Mouse (Mus musculus): ENCODE measurements around the gene Cbx4.
A peak's percentile ranks its signal among the peaks of the same experiment; 100 is the strongest.

Cbx4 gene

DNA sequence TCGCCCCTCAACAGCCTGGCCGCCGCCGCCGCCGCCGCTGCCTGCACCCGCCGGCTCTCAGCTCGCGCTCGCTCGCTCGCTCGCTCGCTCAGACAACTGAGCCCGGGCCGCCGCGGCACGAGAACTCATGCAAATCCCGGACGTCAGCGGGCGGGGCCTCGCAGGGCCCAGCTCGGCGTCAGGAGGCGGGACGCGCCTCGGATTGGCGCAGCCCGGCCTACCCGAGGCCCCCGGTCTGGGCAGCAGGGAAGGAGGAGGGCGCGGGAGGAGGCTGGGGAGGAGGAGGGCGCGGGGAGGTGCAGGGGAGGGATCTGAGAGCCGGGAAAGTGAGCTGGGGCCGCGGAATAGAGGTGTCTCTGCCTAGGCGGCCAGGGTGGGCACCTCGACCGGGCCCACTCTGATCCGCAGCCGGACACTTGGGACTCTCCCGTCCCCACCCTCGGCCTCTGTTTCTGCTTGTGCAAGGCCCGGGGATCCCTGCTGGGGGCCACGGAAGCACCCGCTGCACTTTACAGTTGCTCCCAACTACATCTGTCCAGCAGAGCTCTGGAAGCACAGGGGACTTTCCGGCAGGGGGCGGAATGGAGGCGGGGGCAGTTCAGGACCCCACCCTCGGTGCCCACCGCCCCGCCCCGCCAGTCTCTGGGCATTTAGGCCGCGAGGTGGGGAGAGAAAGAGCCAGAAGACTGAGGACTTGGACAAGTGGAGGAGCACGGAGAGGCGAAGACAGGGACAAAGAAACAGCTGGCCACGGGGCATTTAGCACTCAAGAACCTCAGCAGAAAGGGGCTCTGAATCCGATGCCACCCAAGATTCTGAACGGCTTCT is at the start of gene Cbx4:
Cbx4 (minus strand) TSS at position 78 of the 828 bp plus-strand sequence.
- DNase-seq (ENCODE audit: low read depth) = peak; percentile 94

DNA sequence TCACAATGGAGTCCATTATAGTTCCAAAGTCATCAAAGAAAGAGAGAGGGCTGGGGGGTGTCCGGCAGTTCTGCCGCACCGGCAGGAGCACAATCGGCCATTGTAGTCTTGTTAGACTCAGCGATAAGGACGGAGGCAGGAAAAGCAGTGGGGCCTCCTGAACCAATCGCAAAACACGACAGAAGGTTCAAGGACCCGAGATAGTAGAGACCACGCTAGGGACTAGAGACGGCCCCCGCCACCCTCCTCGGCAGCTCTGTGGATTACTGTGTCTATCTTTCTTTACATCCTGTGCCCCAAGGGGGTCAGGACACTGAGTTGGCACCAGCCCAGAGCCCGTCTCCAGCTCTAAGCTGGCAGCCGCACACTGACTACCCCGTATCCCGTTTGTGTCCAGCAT is 48.6 kb upstream of the Cbx4 start:
- DNase-seq (ENCODE audit: low read depth) = peak; percentile 61

DNA sequence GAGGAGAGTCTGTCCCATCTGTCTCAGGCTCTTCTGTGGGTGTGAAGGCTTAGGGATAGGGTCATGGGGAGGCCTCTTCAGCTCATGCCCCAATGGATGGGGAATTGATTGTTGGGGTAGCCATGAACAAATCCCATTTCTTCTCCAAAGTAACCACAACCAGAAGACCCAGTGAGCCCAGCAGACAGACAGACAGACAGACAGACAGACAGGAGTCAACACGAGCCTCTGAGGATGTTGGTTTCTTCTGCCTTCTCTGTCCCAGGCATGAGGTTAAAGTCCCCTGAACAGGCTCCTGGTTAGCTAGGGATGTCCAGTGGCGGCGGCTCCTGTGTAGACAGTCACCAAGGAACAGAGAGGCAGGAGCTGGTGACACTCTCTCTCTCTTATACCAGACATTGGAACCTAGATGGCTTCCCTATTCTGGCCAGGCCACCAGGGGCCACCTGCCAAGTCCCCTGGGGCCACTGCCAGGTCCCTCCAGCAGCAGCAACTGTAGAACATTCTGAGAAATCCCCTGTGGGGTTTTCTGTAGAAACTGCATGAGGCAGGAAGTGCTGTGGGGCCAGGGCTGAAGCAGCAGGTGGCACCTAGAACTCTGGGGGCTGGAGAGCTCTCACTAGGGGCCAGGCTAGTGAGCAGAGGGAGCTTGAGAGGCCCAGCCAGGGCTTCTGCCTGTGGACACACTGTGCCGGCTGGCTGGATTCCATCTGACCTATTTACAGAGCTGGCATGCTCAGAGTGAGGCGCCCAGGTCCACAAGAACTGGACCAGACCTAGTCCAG is 47.6 kb upstream of the Cbx4 start:
- peak; percentile 76 for DNase-seq (ENCODE audit: low read depth)

DNA sequence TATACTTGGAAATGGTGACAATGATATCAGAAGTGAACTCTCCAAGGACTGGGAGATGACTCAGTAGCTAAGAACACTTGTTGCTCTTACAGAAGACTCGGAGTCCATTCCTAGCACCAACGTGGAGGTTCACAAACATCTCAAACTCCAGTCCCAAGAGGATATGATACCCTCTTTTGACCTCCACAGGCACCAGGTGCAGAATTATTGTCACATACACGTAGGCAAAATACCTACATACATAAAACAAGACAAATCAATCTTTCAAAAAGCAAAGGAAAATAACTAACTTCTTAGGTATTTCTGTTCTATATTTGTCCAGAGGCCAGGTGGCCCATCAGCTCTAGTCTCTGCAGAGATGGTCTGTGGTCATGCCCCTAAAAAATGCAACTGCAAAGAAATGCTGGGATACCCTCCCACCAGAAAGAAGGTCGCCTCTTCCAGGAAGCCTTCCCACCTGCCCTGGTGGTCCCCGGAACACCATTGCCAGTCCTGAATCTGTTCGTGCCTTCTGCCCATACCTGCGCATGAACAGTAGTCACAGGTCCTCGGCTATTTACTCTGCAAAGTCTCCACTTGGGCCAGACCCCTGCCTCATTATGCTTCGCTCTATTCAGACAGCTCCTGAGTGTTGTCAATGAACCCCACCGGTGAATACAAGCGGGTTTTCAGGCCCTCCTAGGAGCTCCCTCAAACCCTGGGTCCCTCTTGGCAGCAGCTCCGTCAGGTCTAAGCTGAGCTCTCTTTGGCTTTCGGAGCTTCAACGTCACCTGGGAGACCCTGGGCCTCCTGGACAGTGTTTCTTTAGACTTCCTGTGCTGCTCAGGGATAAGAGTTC is 46.4 kb upstream of the Cbx4 start:
- DNase-seq (ENCODE audit: low read depth) = no peak

DNA sequence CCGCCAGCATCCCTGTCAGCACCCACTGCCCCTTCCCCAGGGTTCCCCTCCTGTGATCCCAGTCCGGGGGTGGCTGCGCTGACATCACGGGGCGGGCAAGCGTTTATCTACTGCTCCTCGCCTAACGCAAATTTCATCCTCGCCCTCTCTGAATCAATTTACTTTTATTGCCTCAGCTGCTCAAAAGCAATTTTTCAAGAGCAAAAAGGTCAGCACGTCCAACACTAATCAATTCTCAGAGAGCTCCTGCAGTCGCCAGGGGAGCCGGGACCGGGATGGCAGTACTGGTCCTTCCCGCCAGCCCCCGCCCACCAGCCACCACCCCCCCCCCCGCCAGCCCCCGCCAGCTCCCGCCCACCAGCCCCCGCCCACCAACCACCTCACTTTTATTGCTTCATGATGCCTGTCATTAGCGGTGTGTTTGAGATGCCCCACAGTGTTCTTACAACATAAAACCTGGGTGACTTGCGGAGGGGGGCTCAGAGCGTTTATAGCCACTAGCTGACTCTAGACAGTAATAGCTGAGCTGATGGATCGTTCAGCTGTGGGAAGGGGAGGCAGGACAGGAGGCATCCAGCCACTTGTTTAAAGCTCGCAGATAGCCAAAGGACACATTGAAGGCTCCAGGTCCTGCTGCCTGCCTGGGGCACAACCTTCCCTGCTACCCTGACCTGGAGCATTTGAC is 44.2 kb upstream of the Cbx4 start:
- DNase-seq (ENCODE audit: low read depth) = no peak

DNA sequence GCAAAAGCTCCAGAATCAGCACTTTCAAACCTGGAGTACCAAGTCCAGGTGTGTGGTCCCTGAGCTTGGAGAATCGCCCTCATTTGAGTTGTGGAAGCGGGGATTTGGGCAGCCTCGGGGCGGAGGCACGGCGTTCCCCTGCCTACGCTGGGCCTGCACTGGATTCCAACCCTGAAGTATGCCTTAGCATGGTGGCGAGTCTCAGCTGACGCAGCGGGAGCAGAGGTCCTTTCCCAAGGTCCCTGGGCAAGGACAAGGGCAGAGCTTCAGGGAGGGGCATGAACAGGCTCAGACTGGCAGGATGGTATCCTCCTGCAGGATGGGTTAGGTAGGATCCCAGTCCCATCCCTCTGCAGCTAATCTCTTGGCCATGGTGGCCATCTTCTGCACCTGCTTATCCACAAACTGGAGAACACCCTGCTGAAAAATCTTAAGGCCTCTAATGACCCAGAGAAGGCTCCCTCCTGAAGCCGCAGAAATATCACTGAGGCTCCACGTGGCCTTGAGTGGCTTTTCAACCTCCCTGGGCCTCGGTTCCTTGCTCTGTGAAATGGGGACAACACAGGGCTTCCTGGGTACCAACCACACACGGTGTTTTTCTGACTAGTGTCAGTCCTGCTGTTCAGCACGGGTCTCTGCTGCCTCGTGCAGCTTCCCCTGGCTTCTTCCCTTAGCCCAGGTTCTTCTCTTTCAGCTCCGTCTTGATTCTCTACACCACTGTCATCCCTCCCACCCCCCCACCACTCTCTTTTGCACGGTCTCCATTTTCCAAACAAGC is 43.4 kb upstream of the Cbx4 start:
- DNase-seq (ENCODE audit: low read depth) = no peak

DNA sequence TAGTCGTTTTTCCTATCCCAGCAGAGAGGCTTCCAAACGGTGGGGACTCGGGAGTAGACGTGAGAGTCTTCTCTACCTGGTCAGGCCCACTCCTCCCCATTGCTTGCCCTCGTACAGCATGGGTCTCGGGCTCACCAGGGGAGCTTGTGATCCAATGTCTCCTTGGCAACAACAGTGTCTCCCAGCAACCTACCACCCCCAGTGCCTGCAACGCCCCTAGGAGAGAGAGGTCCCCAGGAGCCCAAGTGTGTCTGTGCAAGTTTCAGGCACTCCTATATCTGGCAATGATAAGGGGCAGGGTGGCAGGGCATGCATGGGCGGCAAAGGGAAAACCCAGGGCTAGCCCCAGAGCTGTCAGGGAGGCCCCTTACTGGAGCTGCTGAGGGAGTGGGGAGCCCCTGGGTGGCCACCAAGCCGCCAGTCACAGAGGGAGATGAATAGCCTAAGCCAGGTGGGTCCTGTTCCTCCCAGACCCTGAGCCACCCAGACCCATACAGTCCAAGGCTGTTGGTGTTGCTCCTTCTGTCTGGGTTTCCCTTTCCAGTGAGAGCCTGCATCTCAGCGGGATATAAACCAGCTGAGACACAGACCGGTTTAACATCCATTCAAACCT is 42.8 kb upstream of the Cbx4 start:
- no peak for DNase-seq (ENCODE audit: low read depth)

DNA sequence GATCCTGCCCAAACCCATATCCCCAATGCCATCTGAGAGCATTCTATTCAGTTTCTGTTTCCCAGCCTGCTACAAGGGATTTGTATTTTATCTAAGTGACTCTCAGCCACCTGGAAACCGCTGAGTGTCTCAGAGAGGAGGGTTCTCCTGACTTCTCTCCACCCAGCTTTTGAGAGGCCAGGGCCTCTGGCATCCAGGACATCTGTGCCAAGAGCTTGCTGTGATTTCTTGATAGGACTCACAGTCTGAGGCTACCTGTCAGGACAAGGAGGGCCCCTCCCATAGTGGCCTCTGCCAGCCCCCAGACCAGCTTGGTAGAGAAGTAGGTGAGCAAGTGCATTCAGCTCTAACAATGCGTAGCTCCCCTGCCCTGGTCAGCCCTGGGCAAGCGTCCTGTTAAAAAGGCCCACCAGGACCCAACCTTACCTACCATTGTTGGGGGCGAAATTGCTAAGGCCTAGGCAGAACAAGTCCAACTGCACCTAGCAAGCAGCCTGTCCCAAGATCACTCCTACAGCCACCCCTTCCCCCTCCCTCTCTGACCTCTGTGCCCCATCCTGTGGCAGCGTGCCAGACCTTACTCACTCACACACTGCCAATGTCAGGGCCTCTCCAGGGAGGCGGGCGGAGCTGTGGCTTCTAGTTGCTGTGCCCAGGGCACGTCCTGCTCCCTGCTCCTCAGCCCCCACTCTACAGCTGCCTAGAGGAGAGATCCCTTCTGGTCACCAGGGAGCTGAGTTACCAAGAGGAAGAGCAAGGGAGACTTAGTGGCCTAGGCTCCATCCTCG is 41.9 kb upstream of the Cbx4 start:
- peak; percentile 71 for DNase-seq (ENCODE audit: low read depth)

DNA sequence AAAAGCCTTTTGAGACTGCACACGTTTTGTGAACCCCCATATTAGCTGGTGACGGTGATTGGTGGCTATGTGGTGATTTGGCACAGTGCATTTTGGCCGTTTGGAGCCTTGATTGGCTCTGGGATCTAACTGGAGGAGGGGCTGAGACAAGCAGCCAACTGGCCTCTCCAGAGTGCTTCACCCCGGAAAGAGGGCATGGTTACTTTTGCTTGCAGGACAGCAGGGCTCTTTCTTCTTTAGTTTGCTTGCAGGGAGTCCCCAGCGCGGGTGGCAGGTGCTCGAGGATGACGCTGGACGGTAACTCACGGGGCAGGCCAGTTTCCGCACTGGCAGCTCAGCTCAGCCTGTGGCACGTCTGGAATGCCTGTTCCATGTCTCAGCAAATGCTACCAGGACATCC is 41.1 kb upstream of the Cbx4 start:
- DNase-seq (ENCODE audit: low read depth) = no peak

DNA sequence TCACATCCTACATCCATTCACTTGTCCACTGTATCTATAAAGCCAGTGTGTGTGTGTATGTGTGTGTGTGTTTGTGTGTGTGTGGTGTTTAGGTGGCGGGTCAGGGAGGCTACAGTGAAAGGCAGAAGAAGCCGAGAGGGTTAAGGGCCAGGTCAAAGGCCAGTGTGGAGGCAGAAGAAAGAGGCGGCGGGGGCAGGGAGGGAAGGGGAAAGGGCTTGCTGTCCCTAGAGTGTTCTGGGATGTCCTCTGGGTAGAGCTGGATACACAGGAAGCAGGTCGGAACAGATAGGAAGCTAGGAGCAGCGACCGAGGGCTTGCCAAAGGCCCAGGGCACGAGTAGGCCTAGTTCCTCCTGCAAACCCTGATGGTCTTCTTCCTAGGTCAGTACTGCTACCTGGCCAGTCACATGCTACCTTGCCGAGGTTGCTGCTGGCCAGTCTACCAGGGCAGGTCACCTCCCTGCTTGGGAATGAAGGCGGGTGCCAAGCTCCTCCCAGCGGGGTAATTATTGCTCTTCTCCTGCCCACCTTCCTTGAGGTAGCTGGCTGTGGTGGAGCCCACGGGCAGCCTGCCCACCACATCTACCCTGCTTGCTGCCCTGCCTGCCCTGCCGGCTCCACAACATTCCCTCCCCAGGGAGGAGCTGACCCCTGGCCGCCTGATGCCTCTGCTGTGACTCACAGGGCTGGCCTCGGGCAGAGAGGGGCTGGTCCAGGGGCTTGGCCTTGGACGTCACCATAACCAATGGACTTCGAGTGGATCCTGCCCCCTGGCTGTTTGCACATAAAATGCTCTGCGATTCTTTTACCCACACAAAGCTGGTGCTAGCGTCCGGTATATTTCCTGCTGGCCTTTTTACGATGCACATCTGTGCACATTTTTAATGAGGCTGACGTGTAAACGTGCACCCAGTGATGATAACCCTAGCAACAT is 40.2 kb upstream of the Cbx4 start:
- DNase-seq (ENCODE audit: low read depth) = no peak

DNA sequence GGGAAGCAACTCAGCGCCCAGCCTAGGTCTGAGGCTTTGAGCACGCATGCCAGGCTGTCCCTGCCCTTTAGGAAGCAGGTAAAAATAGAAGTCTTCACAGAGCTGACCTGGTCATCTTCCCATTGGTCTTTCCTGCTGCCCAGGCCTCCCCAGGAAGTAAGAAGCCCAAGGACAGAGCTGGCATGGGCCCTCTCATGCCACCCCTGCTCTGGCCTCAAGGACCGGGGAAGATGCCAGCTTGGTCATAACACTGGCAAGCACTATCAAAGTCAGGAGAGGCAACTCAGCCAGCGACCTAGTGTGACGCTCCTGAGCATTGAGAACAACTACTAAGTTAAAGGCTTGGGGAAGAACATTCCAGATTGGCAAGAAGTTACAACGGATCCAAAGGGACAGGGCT is 38.5 kb upstream of the Cbx4 start:
- DNase-seq (ENCODE audit: low read depth) = no peak

DNA sequence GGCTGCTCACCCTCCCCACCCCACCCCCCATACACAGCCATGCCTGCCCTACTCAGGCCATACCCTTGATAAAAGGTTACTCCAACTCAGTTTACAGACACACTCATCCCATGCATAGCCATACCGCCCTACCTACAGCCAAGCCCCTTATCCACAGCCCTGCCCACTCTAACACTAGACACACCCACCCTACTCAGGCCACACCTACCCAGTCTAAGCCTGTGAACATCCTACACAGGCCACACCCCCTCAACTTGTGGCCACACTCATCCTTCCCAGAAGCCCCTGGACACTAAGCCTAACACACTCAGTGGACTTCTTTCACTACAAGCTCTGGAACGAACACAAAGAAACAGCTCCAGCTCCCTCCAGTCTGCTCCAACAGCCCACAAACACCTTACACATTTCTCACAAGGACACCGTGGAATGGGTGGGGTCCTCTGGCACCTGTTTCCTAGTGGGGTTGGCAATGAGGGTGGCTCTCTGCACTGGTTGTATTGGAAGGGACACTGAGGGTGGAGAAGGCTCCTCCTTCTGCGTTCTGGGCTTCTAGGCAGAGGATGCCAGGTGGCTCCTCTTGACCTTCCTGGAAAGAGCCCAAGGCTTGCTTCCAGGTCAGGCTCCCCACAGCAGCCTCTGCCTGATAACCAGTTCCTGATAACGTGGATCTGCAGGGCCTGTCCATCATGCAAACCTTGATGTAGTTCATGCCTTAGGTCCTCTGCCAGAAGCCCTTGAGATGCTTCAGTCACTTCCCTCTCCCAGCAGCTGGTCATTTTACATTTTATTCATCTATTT is 37.7 kb upstream of the Cbx4 start:
- no peak for DNase-seq (ENCODE audit: low read depth)

DNA sequence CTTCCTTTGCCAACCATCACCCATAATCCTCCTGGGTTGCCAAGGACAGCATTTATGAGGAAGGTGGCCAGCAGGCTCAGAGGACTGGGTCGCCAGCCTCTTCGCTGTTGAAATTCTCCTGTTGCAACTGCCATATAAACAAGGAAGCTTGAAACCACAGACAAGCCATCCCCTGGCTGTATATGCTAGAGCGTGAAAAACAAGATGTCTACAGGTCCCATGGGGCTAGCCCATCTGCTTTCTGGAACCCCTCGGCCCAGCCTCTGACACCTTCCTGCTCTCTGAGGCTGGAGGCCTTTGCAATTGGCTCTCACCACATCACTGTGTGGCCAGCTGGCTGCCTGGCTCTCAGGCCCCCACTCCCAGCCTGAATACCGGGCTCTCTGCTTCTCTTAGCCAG is 36.4 kb upstream of the Cbx4 start:
- no peak for DNase-seq (ENCODE audit: low read depth)

DNA sequence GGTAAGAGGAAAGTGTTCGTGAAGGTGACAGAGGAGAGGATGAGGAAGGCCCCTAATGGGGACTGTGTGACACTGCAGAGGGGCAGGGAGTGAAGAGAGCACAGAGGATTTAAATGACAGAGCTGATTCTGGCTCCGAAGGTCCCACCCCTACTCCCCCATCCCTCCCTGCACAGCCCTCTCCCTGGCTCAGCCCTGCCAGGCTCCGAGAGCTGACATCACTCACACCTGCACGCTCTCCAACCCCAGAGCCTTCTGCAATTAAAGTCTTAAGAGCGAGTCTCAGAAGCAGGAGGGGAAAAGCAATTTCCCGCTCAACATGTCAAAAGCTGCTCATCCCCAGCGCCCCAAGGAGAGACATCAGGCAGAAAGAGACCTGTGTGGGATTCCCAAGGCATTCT is 32.9 kb upstream of the Cbx4 start:
- no peak for DNase-seq (ENCODE audit: low read depth)

DNA sequence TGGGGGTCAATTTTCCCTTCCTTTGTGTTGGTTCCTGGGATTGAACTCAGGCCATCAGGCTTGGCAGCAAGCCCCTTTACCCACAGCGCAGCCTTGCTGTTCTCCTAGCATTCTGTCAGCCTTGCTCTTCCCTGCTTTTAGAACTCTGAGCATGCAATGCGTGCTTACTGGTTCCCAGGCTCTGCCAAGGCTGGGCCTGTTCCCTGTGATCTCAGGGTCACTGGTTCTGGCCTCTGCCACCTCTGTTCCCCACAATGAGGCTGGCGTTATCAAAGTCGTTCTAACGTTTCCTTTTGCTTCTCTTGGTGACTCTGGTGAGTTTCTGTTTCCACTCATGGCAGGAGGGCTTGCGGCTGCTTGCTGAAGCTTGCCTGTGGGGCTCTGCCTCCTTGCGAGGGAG is 31.9 kb upstream of the Cbx4 start:
- no peak for DNase-seq (ENCODE audit: low read depth)

DNA sequence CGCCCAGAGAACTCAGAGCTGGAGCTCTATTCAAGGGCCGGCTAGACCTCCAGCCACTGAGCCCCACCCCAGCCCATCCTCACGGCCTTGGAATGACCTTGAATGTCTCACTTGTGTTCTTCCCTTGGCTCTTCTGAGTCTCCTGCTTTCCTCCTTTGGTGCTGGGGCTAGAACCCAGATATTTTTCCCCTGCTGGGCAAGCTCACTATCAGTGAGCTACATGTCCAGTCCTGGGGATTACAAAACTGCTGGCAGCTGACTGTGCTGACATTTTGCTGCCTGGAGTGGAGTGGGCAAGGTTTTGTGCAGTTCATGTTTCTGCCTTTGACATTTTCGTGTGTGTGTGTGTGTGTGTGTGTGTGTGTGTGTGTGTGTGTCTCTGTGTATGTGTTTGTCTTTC is 31.0 kb upstream of the Cbx4 start:
- DNase-seq (ENCODE audit: low read depth) = no peak

DNA sequence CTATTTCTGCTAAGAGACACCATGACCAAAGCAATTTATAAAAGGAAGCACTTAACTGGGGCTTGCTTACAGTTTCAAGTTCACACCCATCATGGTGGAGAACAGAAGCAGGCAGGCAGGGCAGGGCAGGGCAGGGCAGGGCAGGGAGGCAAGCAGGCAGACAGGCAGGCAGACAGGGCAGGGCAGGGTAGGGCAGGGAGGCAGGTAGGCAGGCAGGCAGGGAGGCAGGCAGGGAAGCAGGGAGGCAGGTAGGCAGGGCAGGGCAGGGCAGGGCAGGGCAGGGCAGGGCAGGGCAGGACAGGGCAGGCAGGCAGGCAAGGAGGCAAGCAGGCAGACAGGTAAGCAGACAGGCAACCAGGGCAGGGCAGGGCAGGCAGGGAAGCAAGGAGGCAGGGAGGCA is 26.7 kb upstream of the Cbx4 start:
- no peak for DNase-seq (ENCODE audit: low read depth)

DNA sequence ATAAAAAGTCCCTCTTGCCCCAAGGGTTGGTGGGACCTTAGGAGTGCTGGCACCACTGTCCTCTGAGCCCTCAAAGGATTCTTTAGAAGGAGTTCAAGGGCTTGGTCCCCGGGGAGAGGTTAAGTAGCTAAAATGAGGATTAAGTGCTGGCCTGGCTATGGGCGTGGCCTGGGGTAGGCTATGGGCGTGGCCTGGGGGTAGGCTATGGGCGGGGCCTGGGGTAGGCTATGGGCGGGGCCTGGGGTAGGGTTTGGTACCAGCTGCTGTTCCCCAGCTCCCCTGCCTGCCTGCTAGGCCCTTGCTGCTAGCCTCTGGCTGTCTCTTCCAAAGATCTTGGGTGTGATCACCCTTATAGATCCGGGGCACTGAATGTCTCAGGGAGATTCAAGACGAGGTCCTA is 25.3 kb upstream of the Cbx4 start:
- no peak for DNase-seq (ENCODE audit: low read depth)

Data from naive thymus-derived CD4-positive, alpha-beta T cell, adult 2 months (primary cell).